Mouse (Mus musculus) E14TG2a.4 (cell line): ENCODE data around the gene Ambra1.

Experiments
- CTCF ChIP-seq: conservative IDR thresholded peaks from 2 replicates; pipeline ENCODE4 v1.5.1; 2014; ENCODE audit warnings: low read length
- NANOG ChIP-seq: IDR thresholded peaks from 2 replicates; pipeline ENCODE4 v1.6.1; 2014; ENCODE audit warnings: borderline replicate concordance, low read length, mixed read lengths
- POU5F1 ChIP-seq: IDR thresholded peaks from 2 replicates; pipeline ENCODE4 v1.6.1; 2014; ENCODE audit warnings: low read length, borderline replicate concordance

GRCm38 (mm10) chr2:91916346-91916977 is 186.5 kb downstream of the Ambra1 start:
- TF ChIP-seq CTCF = no peak
- no peak for TF ChIP-seq NANOG
- TF ChIP-seq POU5F1 = no peak
